8 mouse cellular contexts compared by ENCODE assay signal in the genomic region with DNA sequence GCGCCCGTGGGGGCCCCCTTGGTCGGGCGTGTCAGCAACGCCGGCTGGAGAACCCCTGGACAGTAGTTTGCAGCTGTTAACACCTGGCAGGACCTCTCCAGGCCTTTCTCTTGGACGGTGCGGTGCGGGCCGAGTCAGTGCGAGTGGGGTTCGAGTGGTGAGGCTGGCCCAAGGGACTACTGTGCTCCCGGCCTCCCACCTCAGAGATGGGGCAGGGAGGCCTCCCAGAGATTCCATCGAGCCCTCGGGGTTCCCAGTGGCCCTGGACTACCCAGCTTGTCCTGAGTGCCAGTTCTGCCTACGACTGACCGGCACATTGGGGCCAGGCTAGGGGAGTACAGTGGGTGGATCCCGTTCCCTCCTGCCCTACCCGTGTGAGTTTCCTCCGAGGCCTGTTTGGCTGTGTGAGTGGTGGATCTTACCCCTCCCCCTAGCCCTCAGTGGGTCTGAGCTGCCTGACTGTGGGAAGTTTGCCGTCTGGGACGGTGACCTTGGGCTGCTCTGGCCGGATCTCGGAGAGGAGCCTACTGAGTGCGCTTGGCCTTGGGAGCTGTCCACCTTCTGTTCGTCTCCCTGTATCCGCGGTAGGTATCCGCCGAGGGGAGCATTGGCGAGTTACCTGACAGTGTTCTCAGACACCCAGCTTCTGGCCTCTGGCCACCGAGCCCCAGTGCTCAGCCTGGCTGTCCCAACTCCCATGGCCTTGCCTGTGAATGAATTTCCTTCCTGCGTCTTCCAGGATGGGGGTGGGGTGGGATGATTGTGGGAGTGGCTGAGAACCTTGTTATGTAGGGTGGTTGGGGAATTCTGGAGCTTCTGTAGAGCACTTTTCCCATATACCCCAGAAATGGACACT. TPM values are rescaled to one million over a fixed set of nuclear protein-coding genes. Genes with fewer than 3 reads are reported as not detected.
A peak's percentile ranks its signal among the peaks of the same experiment; 100 is the strongest.
DNase-seq lines count a peak whose midpoint lies in the region; ATAC-seq lines count a peak whose summit lies in the region.

No protein-coding gene starts in this region.

- peak overlapping the region; percentile 80 for H3K4me3 ChIP-seq in liver, embryonic 15.5 days (replicated peaks)
- peak overlapping the region; percentile 91 for H3K4me3 ChIP-seq in neural tube, embryonic 11.5 days (ENCODE audit: low read depth, low read length)

- no peaks in the 10 kb centered on the region for H3K9me3 ChIP-seq in liver, embryonic 15.5 days (replicated peaks)
- no peaks in the 10 kb centered on the region for H3K9me3 ChIP-seq in neural tube, embryonic 11.5 days (ENCODE audit: control insufficient read depth, low read length)

- peak overlapping the region; percentile 96 for H3K27ac ChIP-seq in liver, embryonic 15.5 days (replicated peaks)
- H3K27ac ChIP-seq in neural tube, embryonic 11.5 days (ENCODE audit: low read depth, low read length): peak overlapping the region; percentile 94

- H3K4me1 ChIP-seq in liver, embryonic 15.5 days (replicated peaks): peaks cover 97% of the 10 kb centered on the region
- peaks cover 47% of the 10 kb centered on the region for H3K4me1 ChIP-seq in neural tube, embryonic 11.5 days (ENCODE audit: control insufficient read depth, insufficient read depth, low read length)

- H3K27me3 ChIP-seq in liver, embryonic 15.5 days: peaks cover 18% of the 10 kb centered on the region; the same call in 1 of the 2 replicates
- H3K27me3 ChIP-seq in neural tube, embryonic 11.5 days (ENCODE audit: control insufficient read depth, insufficient read depth, low read length): peaks cover 15% of the 10 kb centered on the region

- DNase-seq in 416B (ENCODE audit: low read depth) (peak; percentile 58), R1 (ENCODE audit: low read depth, low spot score) (peak; percentile 85)
- DNase-seq in embryo, embryonic 11 days: peak; percentile 65
- peak; percentile 99 for DNase-seq in heart, adult 11 months
- DNase-seq in kidney, adult 11 months: peak; percentile 75
- DNase-seq in neural tube, embryonic 11.5 days (ENCODE audit: low spot score): peak; percentile 52
- peak; percentile 64 for DNase-seq in thymus, postnatal 14 days

- peak; percentile 13 for ATAC-seq in liver, embryonic 15.5 days (ENCODE audit: insufficient read depth)
- ATAC-seq in neural tube, embryonic 11.5 days (ENCODE audit: insufficient read depth, low FRiP score, low TSS enrichment): peak; percentile 24; the same call in 1 of the 2 replicates

- H3K4me2 ChIP-seq in liver, embryonic 15.5 days: peak overlapping the region; percentile 98
- peak overlapping the region; percentile 96 for H3K4me2 ChIP-seq in neural tube, embryonic 11.5 days (ENCODE audit: low read depth)

- peak overlapping the region; percentile 80 for H3K9ac ChIP-seq in liver, embryonic 15.5 days
- peak overlapping the region; percentile 85 for H3K9ac ChIP-seq in neural tube, embryonic 11.5 days (ENCODE audit: low read length)

- WGBS in liver, embryonic 15.5 days (ENCODE audit: insufficient replicate concordance): under 1% methylated on average over 33 of the region's 33 CpGs
- 1% methylated on average over 30 of the region's 33 CpGs for WGBS in neural tube, embryonic 11.5 days

- no peaks in the 10 kb centered on the region for H3K36me3 ChIP-seq in liver, embryonic 15.5 days (replicated peaks)
- no peaks in the 10 kb centered on the region for H3K36me3 ChIP-seq in neural tube, embryonic 11.5 days (ENCODE audit: control insufficient read depth, insufficient read depth, low read length)

RNA-seq across cellular contexts. Expression of gene Mef2d, which starts 1.0 kb away (rescaled TPM):
- 6.8 and 7.1 TPM in 2 replicates for polyA plus RNA-seq in liver, embryonic 15.5 days (2015; fragmentation: Nextera tagmentation; extraction: Ambion mirVana)
- 16.6 and 18.1 TPM in 2 replicates for polyA plus RNA-seq in neural tube, embryonic 11.5 days (2014; fragmentation: Nextera tagmentation; extraction: Ambion mirVana)

Comparison
In these comparisons a context has a peak if more than half of its experiments do, and no peak if none do; other contexts are left out.
1. Peak in every context shown above with its lines: DNase-seq, ATAC-seq, H3K4me3 ChIP-seq and H3K27ac ChIP-seq.